Mouse (Mus musculus) CH12F3 (cell line): ENCODE data around the gene Wdr47.
"Not testable (repeated sequence)": the region's sequence is repeated elsewhere in the genome, so short reads cannot be mapped to it uniquely, and the experiment has no call there.

ENCODE experiments used
- in situ Hi-C: fragments of 300-500 bp; cut with MboI; formaldehyde crosslinking; loops from 2 replicates; pipeline ENCODE4 v1.14.3; 2020; ENCODE audit warnings: low sequenced_read_pairs

Gene Wdr47

GRCm38 (mm10) chr3:108590786-108591529, at the start of gene Wdr47:
Wdr47 (plus strand) TSS chr3:108591279.
- in situ Hi-C loops, result no loop called here

- in situ Hi-C loops, result no loop called here
These were observed 48.8 kb upstream of the Wdr47 start for GRCm38 (mm10) chr3:108542299-108542698.

GRCm38 (mm10) chr3:108554111-108554561, 36.9 kb upstream of the Wdr47 start:
- in situ Hi-C loops, result no loop called here

- in situ Hi-C loops, result no loop called here
These were observed 36.3 kb upstream of the Wdr47 start for GRCm38 (mm10) chr3:108554587-108555312.

- in situ Hi-C loops, result no loop called here
These were observed 33.2 kb upstream of the Wdr47 start for GRCm38 (mm10) chr3:108557888-108558287.

GRCm38 (mm10) chr3:108562133-108562730, 28.8 kb upstream of the Wdr47 start, which contains the start of gene Tmem167b:
Tmem167b (minus strand) TSS chr3:108562466.
- in situ Hi-C loops, result no loop called here

GRCm38 (mm10) chr3:108562777-108563271, 28.3 kb upstream of the Wdr47 start:
- in situ Hi-C loops, result no loop called here

- in situ Hi-C loops, result no loop called here
These were observed 27.8 kb upstream of the Wdr47 start for GRCm38 (mm10) chr3:108563309-108563708.

- in situ Hi-C loops, result no loop called here
These were observed 22.8 kb upstream of the Wdr47 start for GRCm38 (mm10) chr3:108567990-108568877.

GRCm38 (mm10) chr3:108569636-108570035, 21.4 kb upstream of the Wdr47 start:
- in situ Hi-C loops, result not testable (repeated sequence)

- in situ Hi-C loops, result no loop called here
These were observed 20.3 kb upstream of the Wdr47 start for GRCm38 (mm10) chr3:108570813-108571212.

GRCm38 (mm10) chr3:108571443-108572294, 19.4 kb upstream of the Wdr47 start, which contains the start of gene Taf13:
Taf13 (plus strand) TSS chr3:108571698.
- in situ Hi-C loops, result no loop called here

GRCm38 (mm10) chr3:108572309-108573010, 18.6 kb upstream of the Wdr47 start:
- in situ Hi-C loops, result no loop called here

GRCm38 (mm10) chr3:108574018-108574417, 17.1 kb upstream of the Wdr47 start:
- in situ Hi-C loops, result no loop called here

GRCm38 (mm10) chr3:108584580-108584979, 6.5 kb upstream of the Wdr47 start:
- in situ Hi-C loops, result no loop called here

- in situ Hi-C loops, result no loop called here
These were observed 2.6 kb upstream of the Wdr47 start for GRCm38 (mm10) chr3:108588446-108588845.

GRCm38 (mm10) chr3:108591530-108592522, 747 bp downstream of the Wdr47 start:
- in situ Hi-C loops, result no loop called here

- in situ Hi-C loops, result no loop called here
These were observed 17.8 kb downstream of the Wdr47 start for GRCm38 (mm10) chr3:108608906-108609305.
